Mouse (Mus musculus): ENCODE results near the gene Olfr1396. TPM values are rescaled to one million over a fixed set of nuclear protein-coding genes. Genes with fewer than 3 reads are reported as not detected.
"Not testable (repeated sequence)": the region's sequence is repeated elsewhere in the genome, so short reads cannot be mapped to it uniquely, and the experiment has no call there.

Gene Olfr1396
- polyA plus RNA-seq, 1 experiment from 2014 or later, result 0.04 TPM

GRCm38 (mm10) chr11:49068358-49068757 is 46.3 kb downstream of the Olfr1396 start:
- H3K4me3 ChIP-seq, result no peak overlapping the region
- H3K9me3 ChIP-seq, result no peaks in the 10 kb centered on the region
- no peak overlapping the region for H3K4me2 ChIP-seq (replicated peaks)
- 93% methylated on average over 1 of the region's 1 CpGs for WGBS
- no peak for ATAC-seq (ENCODE audit: low FRiP score, low read depth)
- no peak overlapping the region for H3K27ac ChIP-seq
- no peaks in the 10 kb centered on the region for H3K27me3 ChIP-seq
- no peaks in the 10 kb centered on the region for H3K36me3 ChIP-seq
- no peaks in the 10 kb centered on the region for H3K4me1 ChIP-seq
- no peak overlapping the region for H3K9ac ChIP-seq

- H3K9me3 ChIP-seq; H3K4me1 ChIP-seq; H3K27ac ChIP-seq; H3K36me3 ChIP-seq; H3K4me2 ChIP-seq (replicated peaks); ATAC-seq (ENCODE audit: low FRiP score, low read depth); H3K9ac ChIP-seq; H3K27me3 ChIP-seq; H3K4me3 ChIP-seq: not testable (repeated sequence)
- WGBS, result 79% methylated on average over 5 of the region's 5 CpGs
Measured at GRCm38 (mm10) chr11:49063713-49064469, 50.8 kb downstream of the Olfr1396 start, which contains the start of gene Tgtp2. Gene Tgtp2 (minus strand): TSS chr11:49064206.

- not testable (repeated sequence) for H3K9me3 ChIP-seq; H3K4me1 ChIP-seq; H3K27ac ChIP-seq; H3K4me3 ChIP-seq; H3K9ac ChIP-seq; H3K4me2 ChIP-seq (replicated peaks); H3K27me3 ChIP-seq; H3K36me3 ChIP-seq; ATAC-seq (ENCODE audit: low FRiP score, low read depth)
- 61% methylated on average over 2 of the region's 2 CpGs for WGBS
Measured at GRCm38 (mm10) chr11:49061865-49062264, 52.8 kb downstream of the Olfr1396 start.

GRCm38 (mm10) chr11:49060061-49060460 is 54.6 kb downstream of the Olfr1396 start:
- WGBS, result 72% methylated on average over 2 of the region's 3 CpGs
- H3K36me3 ChIP-seq; H3K4me3 ChIP-seq; H3K9ac ChIP-seq; H3K9me3 ChIP-seq; H3K27ac ChIP-seq; H3K27me3 ChIP-seq; H3K4me1 ChIP-seq; ATAC-seq (ENCODE audit: low FRiP score, low read depth); H3K4me2 ChIP-seq (replicated peaks): not testable (repeated sequence)

Other genes with a start within 250 kb of the Olfr1396 start
- 4.6 and 5.4 TPM in 2 replicates for gene Irgm1, start 243.2 kb downstream of the Olfr1396 start, polyA plus RNA-seq (2015; fragmentation: Nextera tagmentation; extraction: Ambion mirVana)
- 0.10 and 0.13 TPM in 2 replicates for gene Gm5431, start 212.7 kb downstream of the Olfr1396 start, polyA plus RNA-seq (2015; fragmentation: Nextera tagmentation; extraction: Ambion mirVana)
- 3.1 and 3.3 TPM in 2 replicates for gene Psme2b, start 168.7 kb downstream of the Olfr1396 start, polyA plus RNA-seq (2015; fragmentation: Nextera tagmentation; extraction: Ambion mirVana)
- gene Olfr56, start 136.0 kb downstream of the Olfr1396 start, polyA plus RNA-seq (2015; fragmentation: Nextera tagmentation; extraction: Ambion mirVana), result not detected in 2 replicates
- 0.17 and 0.23 TPM in 2 replicates for gene 9930111J21Rik1, start 135.5 kb downstream of the Olfr1396 start, polyA plus RNA-seq (2015; fragmentation: Nextera tagmentation; extraction: Ambion mirVana)
- gene Gm12185, start 122.6 kb downstream of the Olfr1396 start, polyA plus RNA-seq (2015; fragmentation: Nextera tagmentation; extraction: Ambion mirVana), result not detected in 2 replicates
- 0.23 and 0.47 TPM in 2 replicates for gene Tgtp1, start 120.7 kb downstream of the Olfr1396 start, polyA plus RNA-seq (2015; fragmentation: Nextera tagmentation; extraction: Ambion mirVana)
- gene 9930111J21Rik2, start 63.6 kb downstream of the Olfr1396 start, polyA plus RNA-seq (2015; fragmentation: Nextera tagmentation; extraction: Ambion mirVana), result 0.24 and 0.27 TPM in 2 replicates
- 0.28 TPM in 1 of 2 replicates, not detected in the other for gene Tgtp2, start 50.7 kb downstream of the Olfr1396 start, polyA plus RNA-seq (2015; fragmentation: Nextera tagmentation; extraction: Ambion mirVana)
- gene Ifi47, start 38.3 kb downstream of the Olfr1396 start, polyA plus RNA-seq (2015; fragmentation: Nextera tagmentation; extraction: Ambion mirVana), result 0.90 and 0.98 TPM in 2 replicates
- gene Olfr1395, start 27.4 kb upstream of the Olfr1396 start, polyA plus RNA-seq (2015; fragmentation: Nextera tagmentation; extraction: Ambion mirVana), result not detected in 2 replicates
- not detected in 2 replicates for gene Olfr1394, start 39.5 kb upstream of the Olfr1396 start, polyA plus RNA-seq (2015; fragmentation: Nextera tagmentation; extraction: Ambion mirVana)
- gene Btnl9, start 72.3 kb upstream of the Olfr1396 start, polyA plus RNA-seq (2015; fragmentation: Nextera tagmentation; extraction: Ambion mirVana), result 1.0 and 1.5 TPM in 2 replicates
- gene Zfp62, start 88.4 kb upstream of the Olfr1396 start, polyA plus RNA-seq (2015; fragmentation: Nextera tagmentation; extraction: Ambion mirVana), result 44.5 and 48.8 TPM in 2 replicates
- 56.3 and 60.7 TPM in 2 replicates for gene Mgat1, start 129.3 kb upstream of the Olfr1396 start, polyA plus RNA-seq (2015; fragmentation: Nextera tagmentation; extraction: Ambion mirVana)
- not detected in 2 replicates for gene Olfr1393, start 163.4 kb upstream of the Olfr1396 start, polyA plus RNA-seq (2015; fragmentation: Nextera tagmentation; extraction: Ambion mirVana)
- 0.06 TPM in 1 of 2 replicates, not detected in the other for gene Olfr1392, start 170.4 kb upstream of the Olfr1396 start, polyA plus RNA-seq (2015; fragmentation: Nextera tagmentation; extraction: Ambion mirVana)
- gene Olfr10, start 189.9 kb upstream of the Olfr1396 start, polyA plus RNA-seq (2015; fragmentation: Nextera tagmentation; extraction: Ambion mirVana), result not detected in 2 replicates
- gene Olfr1391, start 207.9 kb upstream of the Olfr1396 start, polyA plus RNA-seq (2015; fragmentation: Nextera tagmentation; extraction: Ambion mirVana), result not detected in 2 replicates
- gene Olfr1390, start 220.3 kb upstream of the Olfr1396 start, polyA plus RNA-seq (2015; fragmentation: Nextera tagmentation; extraction: Ambion mirVana), result not detected in 2 replicates

Data from limb, embryonic 13.5 days (tissue).